Mouse (Mus musculus) layer of hippocampus, adult 11-12 months (tissue): ENCODE results near the gene Zfp462.
"Not testable (repeated sequence)": the region's sequence is repeated elsewhere in the genome, so short reads cannot be mapped to it uniquely, and the experiment has no call there.

ENCODE experiments used
- DNase-seq: peaks from one replicate; pipeline ENCODE4 v3.0.0; 2022; ENCODE audit warnings: low spot score

Gene Zfp462

GRCm38 (mm10) chr4:54944921-54945430 is at the start of gene Zfp462:
Gene Zfp462, plus strand, starts transcription at chr4:54945048.
- no peak for DNase-seq

- DNase-seq = no peak
Measured at GRCm38 (mm10) chr4:54896017-54896416, 48.8 kb upstream of the Zfp462 start.

GRCm38 (mm10) chr4:54904641-54905040 is 40.2 kb upstream of the Zfp462 start:
- DNase-seq = no peak

GRCm38 (mm10) chr4:54905399-54905953 is 39.4 kb upstream of the Zfp462 start:
- no peak for DNase-seq

- DNase-seq = no peak
Measured at GRCm38 (mm10) chr4:54910300-54910699, 34.5 kb upstream of the Zfp462 start.

- no peak for DNase-seq
Measured at GRCm38 (mm10) chr4:54918276-54918675, 26.6 kb upstream of the Zfp462 start.

- DNase-seq = no peak
Measured at GRCm38 (mm10) chr4:54923386-54923785, 21.5 kb upstream of the Zfp462 start.

GRCm38 (mm10) chr4:54924306-54924705 is 20.5 kb upstream of the Zfp462 start:
- DNase-seq = no peak

GRCm38 (mm10) chr4:54926456-54926855 is 18.4 kb upstream of the Zfp462 start:
- DNase-seq = not testable (repeated sequence)

GRCm38 (mm10) chr4:54927321-54928062 is 17.4 kb upstream of the Zfp462 start:
- not testable (repeated sequence) for DNase-seq

GRCm38 (mm10) chr4:54929686-54930085 is 15.2 kb upstream of the Zfp462 start:
- DNase-seq = no peak

GRCm38 (mm10) chr4:54932668-54933067 is 12.2 kb upstream of the Zfp462 start:
- no peak for DNase-seq

- no peak for DNase-seq
Measured at GRCm38 (mm10) chr4:54937161-54937560, 7.7 kb upstream of the Zfp462 start.

GRCm38 (mm10) chr4:54945603-54946445 is 976 bp downstream of the Zfp462 start:
- DNase-seq = no peak

- no peak for DNase-seq
Measured at GRCm38 (mm10) chr4:54946662-54947055, 1.8 kb downstream of the Zfp462 start.

- DNase-seq = no peak
Measured at GRCm38 (mm10) chr4:54947056-54947990, 2.5 kb downstream of the Zfp462 start.

GRCm38 (mm10) chr4:54947991-54948615 is 3.3 kb downstream of the Zfp462 start:
- DNase-seq = peak; percentile 45

- peak; percentile 33 for DNase-seq
Measured at GRCm38 (mm10) chr4:54948616-54949560, 4.0 kb downstream of the Zfp462 start.

GRCm38 (mm10) chr4:54949561-54949940 is 4.7 kb downstream of the Zfp462 start:
- no peak for DNase-seq

- no peak for DNase-seq
Measured at GRCm38 (mm10) chr4:54950136-54950535, 5.3 kb downstream of the Zfp462 start.
